Mouse (Mus musculus) embryonic fibroblast, embryonic 13.5 days (primary cell): ENCODE measurements around the gene Ankrd44.

Experiments
- CTCF ChIP-seq: IDR thresholded peaks from 2 replicates; pipeline ENCODE4 v1.5.1; 2011; ENCODE audit warnings: mild to moderate bottlenecking, control low read depth, low read length, moderate library complexity, borderline replicate concordance; ENCODE audit not compliant: insufficient read depth
- POLR2A ChIP-seq: IDR thresholded peaks from 2 replicates; pipeline ENCODE4 v1.6.1; 2011; ENCODE audit warnings: low read depth, mild to moderate bottlenecking, control low read depth, low read length, moderate library complexity

- TF ChIP-seq CTCF (no peak), POLR2A (no peak)
Measured at GRCm38 (mm10) chr1:54789327-54789960, 136.7 kb downstream of the Ankrd44 start.
